Mouse (Mus musculus) spleen, postnatal 0 days (tissue): ENCODE data around the gene Cyp2j13. TPM values are rescaled to one million over a fixed set of nuclear protein-coding genes. Genes with fewer than 3 reads are reported as not detected.

Source experiments
- polyA plus RNA-seq: library from polyadenylated mRNA; unstranded; fragments of >200 nt; fragmentation: Nextera tagmentation; extraction: Ambion mirVana; gene quantifications from 2 replicates; pipeline ENCODE4 v1.2.1, GENCODE M21; 2015

The Cyp2j13 gene
- polyA plus RNA-seq = not detected in 2 replicates

DNA sequence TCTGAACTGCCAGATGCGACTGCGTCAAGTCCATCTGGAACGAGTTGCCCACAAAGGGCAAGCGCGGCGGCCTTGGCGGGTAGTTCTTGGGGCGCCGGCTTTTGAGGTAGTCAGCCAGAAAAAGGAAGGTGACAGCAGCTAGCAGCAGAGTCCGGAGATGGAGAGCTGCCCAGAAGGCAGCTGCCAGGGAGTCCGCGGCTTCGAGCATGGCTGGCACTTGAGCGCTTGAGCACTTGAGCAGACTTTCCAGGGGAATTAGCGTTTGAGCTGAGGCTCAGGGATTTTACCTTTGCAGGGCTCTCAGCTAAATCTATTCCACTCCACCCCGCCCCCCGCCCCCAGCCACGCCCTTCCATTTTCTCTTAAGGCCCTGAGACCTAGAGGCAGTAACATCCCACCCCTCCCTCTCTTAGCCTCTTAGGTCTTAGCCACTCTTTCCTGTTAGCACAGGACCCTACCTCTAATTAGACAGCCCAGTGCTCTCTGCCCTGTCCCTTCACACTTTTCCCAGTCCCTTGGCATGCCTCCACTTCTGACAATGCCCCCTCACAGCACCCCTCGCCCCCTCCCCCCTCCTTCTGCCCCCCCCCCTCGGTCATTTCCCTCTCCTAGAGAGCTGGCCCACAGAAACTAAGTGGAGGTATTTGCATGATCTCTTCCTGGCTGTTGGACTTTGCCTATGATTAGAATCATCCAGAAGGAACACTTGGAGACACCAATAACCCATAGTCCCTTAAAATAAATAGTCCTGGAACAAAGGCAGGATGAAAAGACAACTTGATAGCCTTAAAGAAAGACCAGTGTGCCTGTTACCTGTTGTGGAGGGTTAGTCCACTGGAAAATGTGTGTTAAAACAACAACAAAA is at the start of gene Cyp2j13:
Gene Cyp2j13 (minus strand): TSS at position 286 of the 865 bp plus-strand sequence.

Other genes starting within 250 kb of the Cyp2j13 start
- 1.0 and 1.3 TPM in 2 replicates for gene Hook1, start 110.3 kb downstream of the Cyp2j13 start, polyA plus RNA-seq
- not detected in 2 replicates for gene Cyp2j12, start 63.6 kb upstream of the Cyp2j13 start, polyA plus RNA-seq
- not detected in 2 replicates for gene Cyp2j7, start 159.1 kb upstream of the Cyp2j13 start, polyA plus RNA-seq